Mouse (Mus musculus) liver, embryonic 16.5 days (tissue): ENCODE data around the gene Rnf187. TPM values are rescaled to one million over a fixed set of nuclear protein-coding genes. Genes with fewer than 3 reads are reported as not detected.

Source experiments
- ATAC-seq: fragments of 200-750 bp; cut with Nextera tagmentation; 2 replicates; pipeline ENCODE4 v1.8.0; 2017; ENCODE audit warnings: low read depth, mild to moderate bottlenecking, moderate number of reproducible peaks, moderate library complexity
- H3K27ac ChIP-seq: fragments of 300-500 bp; sonication (generic); 2 replicates; pipeline ENCODE4 v1.5.1; 2014; ENCODE audit warnings: mild to moderate bottlenecking, low read length
- H3K27me3 ChIP-seq: fragments of 300-500 bp; sonication (generic); 2 replicates; pipeline ENCODE4 v1.6.1; 2014; ENCODE audit warnings: low read depth, low read length, mixed read lengths; ENCODE audit not compliant: control insufficient read depth, insufficient read depth
- H3K36me3 ChIP-seq: fragments of 300-500 bp; sonication (generic); 2 replicates; pipeline ENCODE4 v1.6.1; 2014; ENCODE audit warnings: mild to moderate bottlenecking; ENCODE audit not compliant: control insufficient read depth, insufficient read depth
- H3K4me1 ChIP-seq: fragments of 300-500 bp; sonication (generic); 2 replicates; pipeline ENCODE4 v1.6.1; 2014; ENCODE audit warnings: low read depth, low read length, mixed read lengths; ENCODE audit not compliant: control insufficient read depth
- H3K4me2 ChIP-seq: fragments of 300-500 bp; sonication (generic); 2 replicates; pipeline ENCODE4 v1.6.1; 2014; ENCODE audit warnings: low read depth, low read length, mixed read lengths
- H3K4me3 ChIP-seq: fragments of 300-500 bp; sonication (generic); 2 replicates; pipeline ENCODE4 v1.5.1; 2014; ENCODE audit warnings: low read depth, mild to moderate bottlenecking, low read length
- H3K9ac ChIP-seq: fragments of 300-500 bp; sonication (generic); 2 replicates; pipeline ENCODE4 v1.6.1; 2014; ENCODE audit warnings: low read depth, low read length
- H3K9me3 ChIP-seq: fragments of 300-500 bp; sonication (generic); replicated peaks from 2 replicates; pipeline ENCODE4 v1.6.1; 2016; ENCODE audit warnings: low read length; ENCODE audit not compliant: control insufficient read depth
- WGBS: fragments of 180-500 bp; shearing (Covaris S2); extraction: QIAGEN DNeasy Blood & Tissue Kit; methylation state at CpG from one replicate; pipeline ENCODE4 v1.1.7; 2014; ENCODE audit not compliant: insufficient replicate concordance; 5-methylcytosine and 5-hydroxymethylcytosine counted together
- polyA plus RNA-seq: library from polyadenylated mRNA; unstranded; fragments of >200 nt; fragmentation: Nextera tagmentation; extraction: Ambion mirVana; gene quantifications from 2 replicates; pipeline ENCODE4 v1.2.1, GENCODE M21; 2015

The Rnf187 gene
- polyA plus RNA-seq, 1 experiment from 2014 or later: 81.7 TPM

DNA sequence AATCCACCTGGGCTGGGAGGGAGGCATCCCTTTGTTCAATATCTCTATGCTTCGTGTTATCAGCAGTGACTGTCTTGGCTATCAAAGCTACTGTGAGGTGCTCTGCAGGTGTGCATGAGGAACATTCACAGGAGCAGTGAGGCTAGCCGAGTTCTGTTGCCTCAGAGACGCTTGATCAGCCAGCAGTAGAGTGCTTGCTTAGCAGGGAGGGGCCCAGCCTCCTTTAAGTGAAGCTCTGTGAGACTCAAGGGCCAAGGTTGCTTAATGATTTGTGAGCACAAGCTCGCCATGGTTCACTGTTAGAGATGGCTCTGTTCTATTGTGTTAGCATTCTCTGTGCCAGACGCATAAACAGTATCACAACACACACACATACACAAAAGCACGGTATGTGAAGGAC, 30.9 kb upstream of the Rnf187 start:
- Histone ChIP-seq H3K27me3 (no peaks in the 10 kb centered on the region), H3K27ac (no peak overlapping the region), H3K36me3 (peaks cover 2% of the 10 kb centered on the region; the same call in 1 of the 2 replicates), H3K4me3 (no peak overlapping the region), H3K4me1 (peaks cover 12% of the 10 kb centered on the region), H3K4me2 (no peak overlapping the region), H3K9me3 (no peaks in the 10 kb centered on the region), H3K9ac (no peak overlapping the region)
- ATAC-seq: no peak
- WGBS: 60% methylated on average over 6 of the region's 6 CpGs

DNA sequence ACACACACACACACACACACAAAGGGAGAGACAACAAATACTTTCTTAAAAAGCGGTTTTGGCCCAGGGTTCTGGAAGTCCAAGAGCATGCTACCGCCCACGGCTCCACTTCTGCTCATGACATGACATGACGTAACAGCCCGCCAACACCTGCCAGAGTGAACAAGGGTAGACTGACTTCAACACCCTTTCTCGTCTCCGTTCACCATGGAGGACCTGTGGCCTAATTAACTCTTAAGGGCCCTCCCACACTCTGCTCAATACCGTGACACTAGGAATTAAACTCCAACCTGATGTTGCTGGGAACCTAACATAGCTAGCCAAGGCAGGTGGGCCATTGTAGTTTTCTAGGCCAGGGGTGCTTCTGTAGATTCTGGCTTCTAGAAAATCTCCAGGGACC, 30.3 kb upstream of the Rnf187 start:
- Histone ChIP-seq H3K27me3 (no peaks in the 10 kb centered on the region), H3K4me3 (no peak overlapping the region), H3K27ac (no peak overlapping the region), H3K4me2 (no peak overlapping the region), H3K36me3 (peaks cover 2% of the 10 kb centered on the region; the same call in 1 of the 2 replicates), H3K4me1 (peaks cover 12% of the 10 kb centered on the region), H3K9ac (no peak overlapping the region), H3K9me3 (no peaks in the 10 kb centered on the region)
- 0 out of 2 replicates have a peak, but pooled peaks have one; percentile 9 for ATAC-seq
- WGBS: 73% methylated on average over 8 of the region's 8 CpGs

DNA sequence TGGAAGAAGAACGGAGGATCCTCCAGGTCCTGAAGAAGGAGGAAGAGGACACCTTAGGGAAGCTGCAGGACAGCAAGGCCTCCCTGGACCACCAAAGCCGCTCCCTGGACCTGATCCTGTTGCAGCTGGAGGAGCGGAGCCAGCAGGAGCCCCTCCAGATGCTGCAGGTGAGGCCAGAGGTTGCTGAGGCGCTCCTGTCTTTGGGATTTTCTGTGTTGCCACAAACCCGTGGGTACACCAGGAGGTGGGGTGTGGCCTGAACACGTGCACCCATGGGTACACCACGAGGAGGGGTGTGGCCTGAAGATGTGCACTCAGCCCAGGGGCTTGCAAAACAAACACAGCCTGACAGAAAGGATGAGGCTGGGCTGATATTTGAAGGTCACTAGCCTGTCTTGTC, 29.8 kb upstream of the Rnf187 start:
- Histone ChIP-seq H3K9ac (no peak overlapping the region), H3K27me3 (no peaks in the 10 kb centered on the region; the same call in 1 of the 2 replicates), H3K9me3 (no peaks in the 10 kb centered on the region), H3K27ac (no peak overlapping the region), H3K4me1 (peaks cover 14% of the 10 kb centered on the region), H3K4me2 (no peak overlapping the region), H3K36me3 (peaks cover 2% of the 10 kb centered on the region; the same call in 1 of the 2 replicates), H3K4me3 (no peak overlapping the region)
- 56% methylated on average over 7 of the region's 7 CpGs for WGBS
- peak; percentile 20; the same call in 1 of the 2 replicates for ATAC-seq

DNA sequence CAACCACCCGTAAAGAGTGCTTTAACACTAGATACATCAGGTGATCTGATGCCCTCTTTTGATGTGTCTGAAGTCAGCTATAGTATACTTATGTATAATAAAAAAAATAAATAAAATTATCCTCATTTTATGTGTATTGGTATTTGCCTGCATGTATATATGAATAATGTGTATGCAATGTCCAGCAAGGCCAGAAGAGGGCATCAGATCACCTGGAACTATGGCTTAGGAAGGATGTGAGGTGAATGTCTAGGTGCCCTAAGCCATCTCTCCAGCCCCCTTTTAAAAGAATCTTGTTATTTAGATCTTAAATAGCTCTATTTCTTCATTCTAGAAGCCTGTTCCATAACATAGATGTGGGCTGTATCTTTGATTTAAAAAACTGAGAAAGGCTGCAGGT, 28.6 kb upstream of the Rnf187 start:
- H3K27ac ChIP-seq: no peak overlapping the region
- WGBS: 86% methylated on average over 1 of the region's 1 CpGs
- no peak overlapping the region for H3K9ac ChIP-seq
- no peak for ATAC-seq
- peaks cover 17% of the 10 kb centered on the region for H3K4me1 ChIP-seq
- H3K36me3 ChIP-seq: peaks cover 2% of the 10 kb centered on the region; the same call in 1 of the 2 replicates
- no peak overlapping the region for H3K4me2 ChIP-seq
- peaks cover 2% of the 10 kb centered on the region for H3K27me3 ChIP-seq
- H3K4me3 ChIP-seq: no peak overlapping the region
- H3K9me3 ChIP-seq: no peaks in the 10 kb centered on the region

DNA sequence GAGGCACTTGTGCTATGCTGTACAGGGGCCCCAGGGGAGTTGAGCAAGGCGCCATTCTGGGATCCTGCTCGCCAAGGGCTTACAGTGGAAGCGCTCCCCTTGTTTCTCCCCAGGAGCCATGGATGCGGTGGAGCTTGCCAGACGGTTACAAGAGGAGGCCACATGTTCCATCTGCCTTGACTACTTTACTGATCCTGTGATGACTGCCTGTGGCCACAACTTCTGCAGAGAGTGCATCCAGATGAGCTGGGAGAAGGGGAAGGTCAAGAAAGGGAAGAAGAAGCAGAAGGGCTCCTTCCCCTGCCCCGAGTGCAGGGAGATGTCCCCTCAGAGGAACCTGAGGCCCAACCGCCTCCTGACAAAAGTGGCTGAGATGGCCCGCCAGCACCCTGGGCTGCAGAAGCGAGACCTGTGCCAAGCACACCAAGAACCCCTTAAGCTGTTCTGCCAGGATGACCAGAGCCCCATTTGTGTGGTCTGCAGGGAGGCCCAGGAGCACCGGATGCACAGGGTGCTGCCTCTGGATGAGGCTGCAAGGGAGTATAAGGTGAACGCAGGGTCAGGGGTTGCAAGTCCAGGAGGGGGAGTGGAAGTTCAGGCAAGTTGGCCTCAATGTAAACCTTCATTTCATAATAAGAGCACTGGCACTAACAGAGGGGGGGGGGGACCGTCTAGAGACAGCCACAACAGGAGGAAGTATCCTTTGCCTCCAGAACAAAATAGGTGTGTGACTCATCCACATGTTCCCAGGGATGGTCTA, 26.5 kb upstream of the Rnf187 start:
- H3K36me3 ChIP-seq: no peaks in the 10 kb centered on the region
- H3K27me3 ChIP-seq: peaks cover 15% of the 10 kb centered on the region
- H3K4me2 ChIP-seq: no peak overlapping the region
- no peak overlapping the region for H3K9ac ChIP-seq
- peaks cover 3% of the 10 kb centered on the region; the same call in 1 of the 2 replicates for H3K9me3 ChIP-seq
- no peak overlapping the region for H3K27ac ChIP-seq
- WGBS: 43% methylated on average over 12 of the region's 12 CpGs
- 0 out of 2 replicates have a peak, but pooled peaks have one; percentile 33 for ATAC-seq
- peaks cover 17% of the 10 kb centered on the region for H3K4me1 ChIP-seq
- no peak overlapping the region for H3K4me3 ChIP-seq

DNA sequence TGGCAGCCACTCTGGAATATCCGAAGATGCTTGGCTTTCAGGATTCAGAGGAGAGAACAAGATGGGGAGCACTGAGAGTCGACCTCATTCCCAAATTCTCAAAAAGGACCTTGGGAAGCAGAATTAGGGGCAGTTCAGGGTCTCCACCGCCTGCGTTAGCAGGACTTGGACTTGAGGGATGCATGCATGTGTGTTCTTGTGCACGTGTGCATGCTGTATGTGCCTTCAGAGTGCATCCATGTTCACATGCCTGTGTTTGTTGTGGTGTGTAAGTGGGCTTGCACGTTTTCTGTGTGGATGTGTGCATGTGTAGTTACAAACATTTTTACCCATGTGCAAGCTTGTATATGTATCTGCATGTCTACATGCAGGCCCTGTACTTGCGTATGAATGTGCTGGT, 25.5 kb upstream of the Rnf187 start:
- peaks cover 15% of the 10 kb centered on the region for H3K27me3 ChIP-seq
- no peak overlapping the region for H3K27ac ChIP-seq
- 68% methylated on average over 7 of the region's 7 CpGs for WGBS
- no peak for ATAC-seq
- no peaks in the 10 kb centered on the region for H3K36me3 ChIP-seq
- H3K4me3 ChIP-seq: no peak overlapping the region
- H3K9me3 ChIP-seq: peaks cover 3% of the 10 kb centered on the region; the same call in 1 of the 2 replicates
- no peak overlapping the region for H3K9ac ChIP-seq
- peaks cover 22% of the 10 kb centered on the region for H3K4me1 ChIP-seq
- no peak overlapping the region for H3K4me2 ChIP-seq

DNA sequence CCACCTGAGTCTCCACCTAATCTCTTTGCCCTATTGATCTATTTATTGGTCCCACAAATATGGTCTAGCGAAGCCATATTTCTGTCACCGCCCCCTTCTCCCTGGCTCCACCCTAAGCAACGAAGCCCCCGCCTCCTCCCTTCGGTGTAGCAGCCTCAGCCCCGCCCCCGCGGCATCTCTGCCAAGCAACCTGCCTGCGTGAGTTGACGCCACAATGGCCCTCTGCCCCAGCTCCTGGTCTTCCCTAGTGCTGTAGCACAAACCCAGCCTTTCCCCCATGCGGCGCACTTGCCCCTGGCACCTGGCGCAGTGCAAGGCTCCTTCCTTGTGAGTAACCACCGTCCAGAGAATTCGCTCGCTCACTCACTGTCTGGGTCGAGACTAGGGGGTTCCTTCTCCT, 24.8 kb upstream of the Rnf187 start:
- peaks cover 15% of the 10 kb centered on the region for H3K27me3 ChIP-seq
- peaks cover 24% of the 10 kb centered on the region for H3K4me1 ChIP-seq
- 0 out of 2 replicates have a peak overlapping the region, but pooled peaks have one; percentile 4 for H3K4me2 ChIP-seq
- H3K27ac ChIP-seq: no peak overlapping the region
- ATAC-seq: no peak
- peaks cover 3% of the 10 kb centered on the region; the same call in 1 of the 2 replicates for H3K9me3 ChIP-seq
- WGBS: 30% methylated on average over 17 of the region's 17 CpGs
- no peak overlapping the region for H3K9ac ChIP-seq
- H3K4me3 ChIP-seq: no peak overlapping the region
- H3K36me3 ChIP-seq: no peaks in the 10 kb centered on the region

DNA sequence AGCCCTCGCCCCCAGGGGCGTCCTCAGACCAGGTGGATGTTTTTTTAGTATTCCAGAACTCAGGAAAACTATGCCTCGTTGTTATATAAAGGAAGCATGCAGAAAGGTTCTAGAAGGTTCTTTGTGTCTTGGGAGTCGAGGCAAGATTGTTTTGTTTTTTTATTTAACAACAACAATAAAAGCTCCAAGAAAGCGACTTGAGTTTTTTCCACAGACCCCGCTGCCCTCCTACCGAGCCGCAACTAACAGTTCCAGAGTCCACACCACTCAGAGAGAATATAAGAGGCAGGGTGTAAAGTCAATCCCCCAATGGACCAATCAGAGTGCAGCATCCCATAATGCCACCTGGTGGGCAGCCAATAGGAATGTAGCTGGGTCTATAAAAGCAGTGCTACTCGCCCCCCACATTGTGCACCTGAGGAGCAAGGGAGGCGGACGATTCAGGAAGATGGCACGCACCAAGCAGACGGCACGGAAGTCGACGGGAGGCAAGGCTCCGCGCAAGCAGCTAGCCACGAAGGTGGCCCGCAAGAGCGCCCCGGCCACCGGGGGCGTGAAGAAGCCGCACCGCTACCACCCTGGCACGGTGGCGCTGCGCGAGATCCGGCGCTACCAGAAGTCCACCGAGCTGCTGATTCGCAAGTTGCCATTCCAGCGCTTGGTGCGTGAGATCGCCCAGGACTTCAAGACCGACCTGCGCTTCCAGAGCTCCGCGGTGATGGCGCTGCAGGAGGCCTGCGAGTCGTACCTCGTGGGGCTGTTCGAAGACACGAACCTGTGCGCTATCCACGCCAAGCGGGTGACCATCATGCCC, 22.9 kb upstream of the Rnf187 start:
- Histone ChIP-seq H3K36me3 (peaks cover 12% of the 10 kb centered on the region), H3K9ac (no peak overlapping the region), H3K27ac (no peak overlapping the region), H3K4me3 (no peak overlapping the region), H3K27me3 (peaks cover 15% of the 10 kb centered on the region), H3K4me2 (no peak overlapping the region), H3K9me3 (peaks cover 3% of the 10 kb centered on the region; the same call in 1 of the 2 replicates), H3K4me1 (peaks cover 37% of the 10 kb centered on the region)
- WGBS: 54% methylated on average over 50 of the region's 50 CpGs
- no peak for ATAC-seq
